Mouse (Mus musculus) limb, embryonic 15.5 days (tissue): ENCODE results near the gene Fam19a1. TPM values are rescaled to one million over a fixed set of nuclear protein-coding genes. Genes with fewer than 3 reads are reported as not detected.

ENCODE experiments used
- ATAC-seq: fragments of 200-750 bp; cut with Nextera tagmentation; 2 replicates; pipeline ENCODE4 v1.8.0; 2017; ENCODE audit warnings: low read depth, moderate TSS enrichment; ENCODE audit not compliant: insufficient number of reproducible peaks, low FRiP score, low TSS enrichment
- H3K27ac ChIP-seq: fragments of 300-500 bp; sonication (generic); 2 replicates; pipeline ENCODE4 v1.5.1; 2015; ENCODE audit warnings: moderate library complexity, mild to moderate bottlenecking, inconsistent platforms
- H3K27me3 ChIP-seq: fragments of 300-500 bp; sonication (generic); 2 replicates; pipeline ENCODE4 v1.6.1; 2015; ENCODE audit warnings: inconsistent platforms
- H3K36me3 ChIP-seq: fragments of 300-500 bp; sonication (generic); 2 replicates; pipeline ENCODE4 v1.6.1; 2015; ENCODE audit warnings: inconsistent platforms
- H3K4me1 ChIP-seq: fragments of 300-500 bp; sonication (generic); 2 replicates; pipeline ENCODE4 v1.6.1; 2015; ENCODE audit warnings: inconsistent platforms
- H3K4me2 ChIP-seq: fragments of 300-500 bp; sonication (generic); 2 replicates; pipeline ENCODE4 v1.6.1; 2015; ENCODE audit warnings: mild to moderate bottlenecking, inconsistent platforms
- H3K4me3 ChIP-seq: fragments of 300-500 bp; sonication (generic); 2 replicates; pipeline ENCODE4 v1.5.1; 2015; ENCODE audit warnings: mild to moderate bottlenecking, inconsistent platforms
- H3K9ac ChIP-seq: fragments of 300-500 bp; sonication (generic); 2 replicates; pipeline ENCODE4 v1.6.1; 2015; ENCODE audit warnings: inconsistent platforms
- H3K9me3 ChIP-seq: fragments of 300-500 bp; sonication (generic); 2 replicates; pipeline ENCODE4 v1.6.1; 2016; ENCODE audit warnings: inconsistent platforms
- WGBS: fragments of 180-500 bp; shearing (Covaris S2); methylation state at CpG from one replicate; pipeline ENCODE4 v1.1.7; 2015; 5-methylcytosine and 5-hydroxymethylcytosine counted together
- polyA plus RNA-seq: library from polyadenylated mRNA; unstranded; fragments of >200 nt; fragmentation: Nextera tagmentation; extraction: Ambion mirVana; gene quantifications from 2 replicates; pipeline ENCODE4 v1.2.1, GENCODE M21; 2015

Fam19a1 gene
- 2.3 and 2.4 TPM in 2 replicates for polyA plus RNA-seq

- H3K9me3 ChIP-seq: no peaks in the 10 kb centered on the region
- 20% methylated on average over 6 of the region's 6 CpGs for WGBS
- peaks cover 14% of the 10 kb centered on the region; the same call in 1 of the 2 replicates for H3K4me1 ChIP-seq
- no peaks in the 10 kb centered on the region for H3K27me3 ChIP-seq
- no peak within 1 kb of the TSS for H3K27ac ChIP-seq
- H3K4me2 ChIP-seq: peak within 1 kb of the TSS; percentile 39
- ATAC-seq: no peak
- no peak within 1 kb of the TSS for H3K9ac ChIP-seq
- H3K36me3 ChIP-seq: no peaks in the 10 kb centered on the region
- H3K4me3 ChIP-seq: peak within 1 kb of the TSS; percentile 28
Measured at GRCm38 (mm10) chr6:96112854-96113253, at the start of gene Fam19a1. TSS of gene Fam19a1 (plus strand) at chr6:96113154.

GRCm38 (mm10) chr6:96071080-96071479, 41.9 kb upstream of the Fam19a1 start:
- H3K9ac ChIP-seq: no peak overlapping the region
- no peaks in the 10 kb centered on the region for H3K9me3 ChIP-seq
- no peak overlapping the region for H3K4me3 ChIP-seq
- H3K36me3 ChIP-seq: no peaks in the 10 kb centered on the region
- 76% methylated on average over 4 of the region's 4 CpGs for WGBS
- H3K4me1 ChIP-seq: no peaks in the 10 kb centered on the region
- no peak overlapping the region for H3K27ac ChIP-seq
- no peak for ATAC-seq
- H3K27me3 ChIP-seq: no peaks in the 10 kb centered on the region
- no peak overlapping the region for H3K4me2 ChIP-seq

GRCm38 (mm10) chr6:96071567-96071966, 41.4 kb upstream of the Fam19a1 start:
- Histone ChIP-seq H3K27ac (no peak overlapping the region), H3K9me3 (no peaks in the 10 kb centered on the region), H3K4me3 (no peak overlapping the region), H3K9ac (no peak overlapping the region), H3K4me2 (no peak overlapping the region), H3K4me1 (no peaks in the 10 kb centered on the region), H3K27me3 (no peaks in the 10 kb centered on the region), H3K36me3 (no peaks in the 10 kb centered on the region)
- ATAC-seq: no peak

GRCm38 (mm10) chr6:96089961-96090360, 23.0 kb upstream of the Fam19a1 start:
- Histone ChIP-seq H3K9me3 (no peaks in the 10 kb centered on the region), H3K9ac (no peak overlapping the region), H3K36me3 (no peaks in the 10 kb centered on the region), H3K27ac (no peak overlapping the region), H3K4me3 (no peak overlapping the region), H3K4me1 (no peaks in the 10 kb centered on the region), H3K4me2 (no peak overlapping the region), H3K27me3 (no peaks in the 10 kb centered on the region)
- no peak for ATAC-seq
- WGBS: 87% methylated on average over 6 of the region's 6 CpGs

GRCm38 (mm10) chr6:96093716-96094115, 19.2 kb upstream of the Fam19a1 start:
- Histone ChIP-seq H3K27ac (no peak overlapping the region), H3K9me3 (no peaks in the 10 kb centered on the region), H3K4me3 (no peak overlapping the region), H3K4me2 (no peak overlapping the region), H3K9ac (no peak overlapping the region), H3K27me3 (no peaks in the 10 kb centered on the region), H3K4me1 (no peaks in the 10 kb centered on the region), H3K36me3 (no peaks in the 10 kb centered on the region)
- ATAC-seq: no peak
- WGBS: 81% methylated on average over 1 of the region's 1 CpGs

GRCm38 (mm10) chr6:96098225-96098624, 14.7 kb upstream of the Fam19a1 start:
- no peaks in the 10 kb centered on the region for H3K27me3 ChIP-seq
- H3K4me1 ChIP-seq: no peaks in the 10 kb centered on the region
- no peaks in the 10 kb centered on the region for H3K9me3 ChIP-seq
- no peak for ATAC-seq
- no peaks in the 10 kb centered on the region for H3K36me3 ChIP-seq
- H3K27ac ChIP-seq: no peak overlapping the region
- H3K4me3 ChIP-seq: no peak overlapping the region
- no peak overlapping the region for H3K4me2 ChIP-seq
- H3K9ac ChIP-seq: no peak overlapping the region
- 74% methylated on average over 6 of the region's 6 CpGs for WGBS

- Histone ChIP-seq H3K4me2 (no peak overlapping the region), H3K9me3 (no peaks in the 10 kb centered on the region), H3K4me1 (peaks cover 9% of the 10 kb centered on the region; the same call in 1 of the 2 replicates), H3K4me3 (no peak overlapping the region), H3K27ac (no peak overlapping the region), H3K9ac (no peak overlapping the region), H3K36me3 (no peaks in the 10 kb centered on the region), H3K27me3 (no peaks in the 10 kb centered on the region)
- WGBS: 87% methylated on average over 1 of the region's 1 CpGs
- ATAC-seq: no peak
Measured at GRCm38 (mm10) chr6:96111656-96112055, 1.3 kb upstream of the Fam19a1 start.

- no peak for ATAC-seq
- H3K27ac ChIP-seq: no peak overlapping the region
- peaks cover 14% of the 10 kb centered on the region; the same call in 1 of the 2 replicates for H3K4me1 ChIP-seq
- no peak overlapping the region for H3K9ac ChIP-seq
- H3K4me3 ChIP-seq: no peak overlapping the region
- no peaks in the 10 kb centered on the region for H3K36me3 ChIP-seq
- 0 out of 2 replicates have a peak overlapping the region, but pooled peaks have one; percentile 2 for H3K4me2 ChIP-seq
- WGBS: 25% methylated on average over 1 of the region's 1 CpGs
- no peaks in the 10 kb centered on the region for H3K9me3 ChIP-seq
- no peaks in the 10 kb centered on the region for H3K27me3 ChIP-seq
Measured at GRCm38 (mm10) chr6:96114151-96114550, 1.2 kb downstream of the Fam19a1 start.

- Histone ChIP-seq H3K9me3 (no peaks in the 10 kb centered on the region), H3K36me3 (no peaks in the 10 kb centered on the region), H3K4me3 (peak overlapping the region; percentile 57), H3K4me2 (peak overlapping the region; percentile 94), H3K27me3 (no peaks in the 10 kb centered on the region), H3K9ac (peak overlapping the region; percentile 47; the same call in 1 of the 2 replicates), H3K27ac (no peak overlapping the region), H3K4me1 (peaks cover 14% of the 10 kb centered on the region; the same call in 1 of the 2 replicates)
- ATAC-seq: no peak
- WGBS: 7% methylated on average over 6 of the region's 6 CpGs
Measured at GRCm38 (mm10) chr6:96116148-96116533, 3.2 kb downstream of the Fam19a1 start.

- Histone ChIP-seq H3K9ac (peak overlapping the region; percentile 47), H3K4me1 (peaks cover 14% of the 10 kb centered on the region; the same call in 1 of the 2 replicates), H3K4me2 (peak overlapping the region; percentile 94), H3K36me3 (no peaks in the 10 kb centered on the region), H3K27ac (no peak overlapping the region), H3K9me3 (no peaks in the 10 kb centered on the region), H3K4me3 (peak overlapping the region; percentile 57), H3K27me3 (no peaks in the 10 kb centered on the region)
- WGBS: under 1% methylated on average over 32 of the region's 32 CpGs
- ATAC-seq: peak; percentile 58; the same call in 1 of the 2 replicates
Measured at GRCm38 (mm10) chr6:96116534-96117272, 3.7 kb downstream of the Fam19a1 start.

GRCm38 (mm10) chr6:96143326-96143725, 30.4 kb downstream of the Fam19a1 start:
- WGBS: 88% methylated on average over 1 of the region's 1 CpGs
- ATAC-seq: no peak

GRCm38 (mm10) chr6:96165403-96165802, 52.4 kb downstream of the Fam19a1 start:
- Histone ChIP-seq H3K27me3 (no peaks in the 10 kb centered on the region; the same call in 1 of the 2 replicates), H3K4me3 (no peak overlapping the region), H3K9me3 (no peaks in the 10 kb centered on the region), H3K9ac (no peak overlapping the region), H3K4me1 (no peaks in the 10 kb centered on the region), H3K36me3 (no peaks in the 10 kb centered on the region), H3K4me2 (no peak overlapping the region), H3K27ac (no peak overlapping the region)
- WGBS: 79% methylated on average over 13 of the region's 13 CpGs
- no peak for ATAC-seq

More at GRCm38 (mm10) chr6:96143326-96143725, 30.4 kb downstream of the Fam19a1 start:
- Histone ChIP-seq H3K27me3 (no peaks in the 10 kb centered on the region), H3K4me3 (no peak overlapping the region), H3K4me2 (no peak overlapping the region), H3K27ac (no peak overlapping the region), H3K9me3 (no peaks in the 10 kb centered on the region), H3K4me1 (no peaks in the 10 kb centered on the region), H3K36me3 (no peaks in the 10 kb centered on the region), H3K9ac (no peak overlapping the region)
